Mouse (Mus musculus) hindbrain, embryonic 11.5 days (tissue): ENCODE data around the gene Dlx6. TPM values are rescaled to one million over a fixed set of nuclear protein-coding genes. Genes with fewer than 3 reads are reported as not detected.
A peak's percentile ranks its signal among the peaks of the same experiment; 100 is the strongest.

ENCODE experiments used
- ATAC-seq: fragments of 200-750 bp; cut with Nextera tagmentation; 2 replicates; pipeline ENCODE4 v1.8.0; 2017; ENCODE audit warnings: mild to moderate bottlenecking, moderate TSS enrichment, moderate library complexity; ENCODE audit not compliant: low FRiP score
- DNase-seq: peaks from one replicate; pipeline ENCODE4 v3.0.0-alpha.2; 2015; ENCODE audit warnings: low spot score
- H3K27ac ChIP-seq: fragments of 300-500 bp; sonication (generic); 2 replicates; pipeline ENCODE4 v1.5.1; 2014; ENCODE audit warnings: mild to moderate bottlenecking, low read depth, low read length
- H3K27me3 ChIP-seq: fragments of 300-500 bp; sonication (generic); 2 replicates; pipeline ENCODE4 v1.6.1; 2014; ENCODE audit warnings: mild to moderate bottlenecking, low read length, moderate library complexity, mixed read lengths; ENCODE audit not compliant: control insufficient read depth, insufficient read depth
- H3K36me3 ChIP-seq: fragments of 300-500 bp; sonication (generic); 2 replicates; pipeline ENCODE4 v1.6.1; 2014; ENCODE audit warnings: mild to moderate bottlenecking, low read length, moderate library complexity, mixed read lengths; ENCODE audit not compliant: control insufficient read depth, insufficient read depth
- H3K4me1 ChIP-seq: fragments of 300-500 bp; sonication (generic); replicated peaks from 2 replicates; pipeline ENCODE4 v1.6.1; 2014; ENCODE audit warnings: low read length, mixed read lengths; ENCODE audit not compliant: control insufficient read depth, insufficient read depth
- H3K4me2 ChIP-seq: fragments of 300-500 bp; sonication (generic); replicated peaks from 2 replicates; pipeline ENCODE4 v1.6.1; 2014; ENCODE audit warnings: mild to moderate bottlenecking, low read depth, low read length
- H3K4me3 ChIP-seq: fragments of 300-500 bp; sonication (generic); 2 replicates; pipeline ENCODE4 v1.5.1; 2014; ENCODE audit warnings: low read depth, low read length
- H3K9ac ChIP-seq: fragments of 300-500 bp; sonication (generic); 2 replicates; pipeline ENCODE4 v1.6.1; 2014; ENCODE audit warnings: low read depth, low read length
- H3K9me3 ChIP-seq: fragments of 300-500 bp; sonication (generic); 2 replicates; pipeline ENCODE4 v1.6.1; 2016; ENCODE audit warnings: low read length; ENCODE audit not compliant: control insufficient read depth
- WGBS: fragments of 180-500 bp; shearing (Covaris S2); extraction: QIAGEN DNeasy Blood & Tissue Kit; methylation state at CpG from one replicate; pipeline ENCODE4 v1.1.7; 2014; 5-methylcytosine and 5-hydroxymethylcytosine counted together
- polyA plus RNA-seq: library from polyadenylated mRNA; unstranded; fragments of >200 nt; fragmentation: Nextera tagmentation; extraction: Ambion mirVana; gene quantifications from 2 replicates; pipeline ENCODE4 v1.2.1, GENCODE M21; 2014

The Dlx6 gene
- polyA plus RNA-seq, 1 experiment from 2014 or later: 0.65 TPM

- H3K9ac ChIP-seq: no peak overlapping the region
Measured at GRCm38 (mm10) chr6:6877981-6878840, 15.1 kb downstream of the Dlx6 start.

GRCm38 (mm10) chr6:6878841-6879291, 15.7 kb downstream of the Dlx6 start:
- Histone ChIP-seq H3K27me3 (peaks cover 89% of the 10 kb centered on the region), H3K9me3 (no peaks in the 10 kb centered on the region), H3K9ac (no peak overlapping the region), H3K27ac (no peak overlapping the region), H3K4me2 (no peak overlapping the region), H3K36me3 (no peaks in the 10 kb centered on the region), H3K4me3 (no peak overlapping the region), H3K4me1 (peaks cover 9% of the 10 kb centered on the region; the same call in 1 of the 2 replicates)
- no peak; the same call in 1 of the 2 replicates for ATAC-seq
- 1% methylated on average over 13 of the region's 14 CpGs for WGBS
- DNase-seq: peak; percentile 64

More at GRCm38 (mm10) chr6:6877981-6878840, 15.1 kb downstream of the Dlx6 start:
- H3K4me2 ChIP-seq: no peak overlapping the region
- H3K4me3 ChIP-seq: no peak overlapping the region
- H3K27me3 ChIP-seq: peaks cover 87% of the 10 kb centered on the region
- ATAC-seq (peak; percentile 18; the same call in 1 of the 2 replicates), DNase-seq (no peak)
- H3K27ac ChIP-seq: no peak overlapping the region
- 1% methylated on average over 34 of the region's 34 CpGs for WGBS
- H3K9me3 ChIP-seq: no peaks in the 10 kb centered on the region
- H3K4me1 ChIP-seq: peaks cover 9% of the 10 kb centered on the region; the same call in 1 of the 2 replicates
- H3K36me3 ChIP-seq: no peaks in the 10 kb centered on the region

GRCm38 (mm10) chr6:6879371-6880325, 16.5 kb downstream of the Dlx6 start:
- no peak for ATAC-seq
- no peak overlapping the region for H3K4me3 ChIP-seq
- H3K27ac ChIP-seq: no peak overlapping the region
- H3K4me2 ChIP-seq: no peak overlapping the region
- no peak overlapping the region for H3K9ac ChIP-seq
- peaks cover 9% of the 10 kb centered on the region; the same call in 1 of the 2 replicates for H3K4me1 ChIP-seq
- H3K36me3 ChIP-seq: no peaks in the 10 kb centered on the region
- under 1% methylated on average over 44 of the region's 44 CpGs for WGBS
- H3K9me3 ChIP-seq: no peaks in the 10 kb centered on the region
- peak; percentile 62 for DNase-seq
- H3K27me3 ChIP-seq: peaks cover 83% of the 10 kb centered on the region

- no peak overlapping the region for H3K27ac ChIP-seq
- peaks cover 9% of the 10 kb centered on the region; the same call in 1 of the 2 replicates for H3K4me1 ChIP-seq
- H3K27me3 ChIP-seq: peaks cover 77% of the 10 kb centered on the region
- peak overlapping the region; percentile 74; the same call in 1 of the 2 replicates for H3K4me2 ChIP-seq
- H3K36me3 ChIP-seq: no peaks in the 10 kb centered on the region
- no peaks in the 10 kb centered on the region for H3K9me3 ChIP-seq
- DNase-seq (peak; percentile 57), ATAC-seq (no peak)
- peak overlapping the region; percentile 37 for H3K4me3 ChIP-seq
- H3K9ac ChIP-seq: no peak overlapping the region
- 1% methylated on average over 24 of the region's 24 CpGs for WGBS
Measured at GRCm38 (mm10) chr6:6880361-6881114, 17.4 kb downstream of the Dlx6 start.

DNA sequence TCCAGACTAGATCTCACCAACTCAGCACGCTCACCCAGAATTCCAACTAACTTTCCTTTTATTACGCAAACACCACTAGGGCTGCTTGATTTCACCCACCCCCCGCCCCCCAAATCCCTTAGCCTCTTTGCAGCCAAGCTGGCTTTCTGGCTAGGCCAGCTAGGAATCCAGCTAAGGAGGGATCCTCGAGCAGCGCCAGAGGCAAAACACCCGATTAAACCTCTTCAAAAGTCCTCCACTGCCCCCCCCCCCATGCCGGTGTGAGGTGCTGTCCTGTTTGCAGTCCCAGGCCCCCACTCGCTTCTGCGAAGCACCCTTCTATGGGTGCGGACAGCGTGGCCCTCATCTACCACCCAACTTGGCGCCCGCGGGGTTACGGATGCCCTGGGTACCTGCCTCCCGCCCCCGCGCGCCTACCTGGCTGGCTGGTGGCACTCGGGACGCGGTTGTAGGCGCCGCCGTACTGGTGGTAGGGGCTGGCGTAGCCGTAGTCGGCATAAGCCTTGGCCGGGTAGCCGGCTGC, 18.0 kb downstream of the Dlx6 start:
- under 1% methylated on average over 30 of the region's 30 CpGs for WGBS
- Histone ChIP-seq H3K9ac (no peak overlapping the region), H3K27me3 (peaks cover 70% of the 10 kb centered on the region), H3K4me2 (peak overlapping the region; percentile 74), H3K9me3 (no peaks in the 10 kb centered on the region), H3K4me3 (peak overlapping the region; percentile 37), H3K36me3 (no peaks in the 10 kb centered on the region), H3K4me1 (peaks cover 9% of the 10 kb centered on the region; the same call in 1 of the 2 replicates), H3K27ac (no peak overlapping the region)
- ATAC-seq (no peak), DNase-seq (peak; percentile 53)

DNA sequence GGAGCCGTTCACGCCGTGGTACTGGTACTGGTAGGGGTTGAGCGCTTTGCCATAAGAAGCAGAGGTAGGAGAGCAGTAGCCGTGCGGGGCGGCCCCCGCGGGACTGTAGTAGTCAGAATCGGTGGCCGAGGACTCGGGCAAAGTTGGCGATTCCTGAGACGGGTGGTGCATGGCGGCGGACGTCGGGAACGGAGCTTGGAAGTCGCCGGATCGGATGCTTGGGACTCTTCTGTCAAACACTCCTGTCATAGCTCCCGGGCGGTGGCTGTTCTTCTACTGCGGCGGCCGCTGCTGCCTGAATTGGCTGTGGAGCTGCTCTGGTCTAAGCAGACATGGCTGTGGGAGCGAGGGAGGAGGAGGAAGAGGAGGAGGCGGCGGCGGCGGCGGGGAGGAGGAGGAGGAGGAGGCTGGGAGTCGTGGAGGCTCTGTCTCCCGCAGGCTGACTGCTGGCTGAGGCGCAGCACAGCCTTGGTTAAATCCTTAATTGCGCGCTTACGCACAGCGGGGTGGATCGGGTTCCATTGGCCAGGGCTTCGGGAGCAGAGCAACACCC, 18.6 kb downstream of the Dlx6 start, which contains the start of gene Dlx5:
Dlx5 (minus strand) TSS at position 448 of the 553 bp plus-strand sequence.
- ATAC-seq: peak; percentile 46
- 0% methylated on average over 39 of the region's 42 CpGs for WGBS
- no peak within 1 kb of the TSS for H3K27ac ChIP-seq

DNA sequence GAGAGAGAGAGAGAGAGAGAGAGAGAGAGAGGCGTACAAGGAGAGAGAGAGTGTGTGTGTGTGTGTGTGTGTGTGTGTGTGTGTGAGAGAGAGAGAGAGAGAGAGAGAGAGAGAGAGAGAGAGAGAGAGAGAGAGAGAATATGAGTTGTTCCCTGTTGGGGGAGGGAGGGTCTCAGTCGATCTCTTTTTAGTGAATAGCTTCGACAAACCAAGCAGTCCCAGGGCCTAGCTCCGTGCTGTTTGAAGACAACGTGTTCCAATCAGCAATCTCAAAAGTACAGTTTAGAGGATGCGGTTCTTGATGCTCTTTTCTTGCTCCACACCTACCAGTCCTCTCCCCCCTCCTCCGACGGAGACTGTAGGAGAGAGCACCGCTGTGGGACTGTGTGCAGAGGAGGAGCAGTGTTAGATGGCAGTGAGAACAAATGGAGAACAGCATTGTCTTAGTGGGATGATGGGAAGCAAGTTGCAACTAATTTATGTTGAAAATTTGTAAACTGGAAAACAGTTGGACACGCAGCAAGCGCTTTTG, 19.2 kb downstream of the Dlx6 start:
- Histone ChIP-seq H3K9me3 (no peaks in the 10 kb centered on the region), H3K4me1 (peaks cover 9% of the 10 kb centered on the region; the same call in 1 of the 2 replicates), H3K27me3 (peaks cover 59% of the 10 kb centered on the region), H3K4me2 (peak overlapping the region; percentile 74), H3K27ac (no peak overlapping the region), H3K9ac (no peak overlapping the region), H3K36me3 (no peaks in the 10 kb centered on the region), H3K4me3 (peak overlapping the region; percentile 37)
- DNase-seq: peak; percentile 47
- 3% methylated on average over 10 of the region's 11 CpGs for WGBS
- ATAC-seq: no peak

More for the DNA sequence above, 18.6 kb downstream of the Dlx6 start, which contains the start of gene Dlx5:
- Histone ChIP-seq H3K4me2 (peak within 1 kb of the TSS; percentile 74), H3K9ac (no peak within 1 kb of the TSS), H3K9me3 (no peaks in the 10 kb centered on the region), H3K27me3 (peaks cover 65% of the 10 kb centered on the region), H3K4me3 (peak within 1 kb of the TSS; percentile 37), H3K36me3 (no peaks in the 10 kb centered on the region), H3K4me1 (peaks cover 9% of the 10 kb centered on the region; the same call in 1 of the 2 replicates)
- peak; percentile 69 for DNase-seq
